Mouse (Mus musculus) Patski (cell line): ENCODE data around the gene Adcy7. TPM values are rescaled to one million over a fixed set of nuclear protein-coding genes. Genes with fewer than 3 reads are reported as not detected.

Experiments
- ATAC-seq: fragments of 100-300 bp; one replicate; pipeline ENCODE4 v1.8.0; 2021
- CTCF ChIA-PET: fragments of 350-600 bp; sonication (Branson Sonifier 250); formaldehyde crosslinking; loops from one replicate; lab custom pipeline; 2022; ENCODE audit warnings: inconsistent platforms; lab: Charles Lee
- POLR2A ChIA-PET: fragments of 350-600 bp; sonication (Branson Sonifier 250); formaldehyde crosslinking; loops from one replicate; lab custom pipeline; 2022; ENCODE audit warnings: antibody characterized with exemption, inconsistent platforms; lab: Charles Lee
- DNase-seq: peaks from one replicate; pipeline ENCODE4 v3.0.0-alpha.2; 2011; ENCODE audit warnings: low read depth, low spot score
- H3K27me3 ChIP-seq: fragments of 371-371 bp; one replicate; pipeline ENCODE4 v1.5.1; 2021
- CTCF ChIP-seq: fragments of 100-300 bp; IDR thresholded peaks from one replicate; pipeline ENCODE4 v1.5.1; 2021
- in situ Hi-C: fragments of 300-500 bp; cut with MboI; formaldehyde crosslinking; loops from 3 replicates; pipeline ENCODE4 v1.11.1; 2018; ENCODE audit warnings: low pct_unique_long_range_greater_than_20kb, mixed read lengths
- polyA plus RNA-seq: library from polyadenylated mRNA; unstranded; gene quantifications from one replicate; pipeline ENCODE4 v1.2.3, GENCODE M21; 2021

Gene Adcy7
- polyA plus RNA-seq, 1 experiment from 2014 or later, result 0.60 TPM

GRCm38 (mm10) chr8:88325795-88326194 lies 53.6 kb downstream of the Adcy7 start:
- ATAC-seq, result no peak
- ChIA-PET POLR2A (no interaction called here), CTCF (interaction anchor here (1.4 kb wide), 1 partner anchor 34 kb away, joined by 3 read pairs; no protein-coding TSS in a partner anchor)
- in situ Hi-C loops, result no loop called here
- no peaks in the 10 kb centered on the region for H3K27me3 ChIP-seq
- no peak for DNase-seq
- no peak for TF ChIP-seq CTCF

- DNase-seq (no peak), ATAC-seq (no peak)
- ChIA-PET POLR2A (no interaction called here), CTCF (interaction anchor here (1.0 to 1.2 kb wide), 2 partner anchors 9 to 57 kb away, joined by 3 read pairs; no protein-coding TSS in a partner anchor)
- in situ Hi-C loops, result no loop called here
- no peaks in the 10 kb centered on the region for H3K27me3 ChIP-seq
- TF ChIP-seq CTCF, result no peak
These were observed 54.1 kb downstream of the Adcy7 start for GRCm38 (mm10) chr8:88326328-88326727.

GRCm38 (mm10) chr8:88328689-88329088 lies 56.5 kb downstream of the Adcy7 start:
- no peak for TF ChIP-seq CTCF
- CTCF ChIA-PET, result interaction anchor here (1.3 kb wide), 2 partner anchors 27 to 62 kb away, joined by 3 read pairs; no protein-coding TSS in a partner anchor
- no peaks in the 10 kb centered on the region for H3K27me3 ChIP-seq
- ATAC-seq (no peak), DNase-seq (no peak)
- in situ Hi-C loops, result no loop called here
- POLR2A ChIA-PET, result no interaction called here

- no peak for ATAC-seq
- DNase-seq, result no peak
- H3K27me3 ChIP-seq, result no peaks in the 10 kb centered on the region
- TF ChIP-seq CTCF, result no peak
- CTCF ChIA-PET, result no interaction called here
- POLR2A ChIA-PET, result interaction anchor here (0.7 kb wide), 1 partner anchor 51 kb away, joined by 3 read pairs; no protein-coding TSS in a partner anchor
- in situ Hi-C loops, result no loop called here
These were observed 58.6 kb downstream of the Adcy7 start for GRCm38 (mm10) chr8:88330816-88331215.

GRCm38 (mm10) chr8:88334384-88334783 lies 62.2 kb downstream of the Adcy7 start:
- no peak for DNase-seq

GRCm38 (mm10) chr8:88334975-88335374 lies 62.8 kb downstream of the Adcy7 start:
- CTCF ChIA-PET, result interaction anchor here (0.8 kb wide), 1 partner anchor 90 kb away, joined by 3 read pairs; no protein-coding TSS in a partner anchor
- no peaks in the 10 kb centered on the region for H3K27me3 ChIP-seq
- POLR2A ChIA-PET, result no interaction called here
- in situ Hi-C loops, result no loop called here
- ATAC-seq, result no peak
- TF ChIP-seq CTCF, result no peak
- DNase-seq, result no peak

More at GRCm38 (mm10) chr8:88334384-88334783, 62.2 kb downstream of the Adcy7 start:
- no peaks in the 10 kb centered on the region for H3K27me3 ChIP-seq
- POLR2A ChIA-PET, result no interaction called here
- in situ Hi-C loops, result no loop called here
- CTCF ChIA-PET, result no interaction called here
- no peak for ATAC-seq
- no peak for TF ChIP-seq CTCF

GRCm38 (mm10) chr8:88339221-88339620 lies 67.0 kb downstream of the Adcy7 start:
- no peaks in the 10 kb centered on the region for H3K27me3 ChIP-seq
- POLR2A ChIA-PET, result no interaction called here
- ATAC-seq (no peak), DNase-seq (no peak)
- in situ Hi-C loops, result no loop called here
- CTCF ChIA-PET, result interaction anchor here (1.4 kb wide), 1 partner anchor 73 kb away, joined by 3 read pairs; no protein-coding TSS in a partner anchor
- TF ChIP-seq CTCF, result no peak

- ChIA-PET POLR2A (no interaction called here), CTCF (interaction anchor here (0.8 to 1.4 kb wide), 2 partner anchors 20 to 74 kb away, joined by 3 to 4 read pairs; no protein-coding TSS in a partner anchor)
- H3K27me3 ChIP-seq, result no peaks in the 10 kb centered on the region
- TF ChIP-seq CTCF, result no peak
- in situ Hi-C loops, result no loop called here
- no peak for DNase-seq
- peak; percentile 85 for ATAC-seq
These were observed 67.9 kb downstream of the Adcy7 start for GRCm38 (mm10) chr8:88339887-88340695.

GRCm38 (mm10) chr8:88342026-88342425 lies 69.8 kb downstream of the Adcy7 start:
- in situ Hi-C loops, result no loop called here
- DNase-seq, result no peak
- H3K27me3 ChIP-seq, result no peaks in the 10 kb centered on the region
- ATAC-seq, result no peak
- ChIA-PET CTCF (interaction anchor here (1.2 kb wide), 1 partner anchor 26 kb away, joined by 3 read pairs; no protein-coding TSS in a partner anchor), POLR2A (no interaction called here)
- no peak for TF ChIP-seq CTCF

- in situ Hi-C loops, result no loop called here
- no peaks in the 10 kb centered on the region for H3K27me3 ChIP-seq
- ChIA-PET CTCF (no interaction called here), POLR2A (no interaction called here)
- no peak for TF ChIP-seq CTCF
- ATAC-seq (no peak), DNase-seq (no peak)
These were observed 76.8 kb downstream of the Adcy7 start for GRCm38 (mm10) chr8:88349046-88349445.
